Mouse (Mus musculus): Measurements from ENCODE around the gene Naxd. TPM values are rescaled to one million over a fixed set of nuclear protein-coding genes. Genes with fewer than 3 reads are reported as not detected.
A peak's percentile ranks its signal among the peaks of the same experiment; 100 is the strongest.
"Not testable (repeated sequence)": the region's sequence is repeated elsewhere in the genome, so short reads cannot be mapped to it uniquely, and the experiment has no call there.

The Naxd gene
- polyA plus RNA-seq, 1 experiment from 2014 or later, result 88.0 TPM

- Histone ChIP-seq H3K4me2 (ENCODE audit: low read depth, low read length) (no peak overlapping the region), H3K27ac (replicated peaks; ENCODE audit: low read depth, low read length) (no peak overlapping the region), H3K9ac (replicated peaks; ENCODE audit: low read length) (no peak overlapping the region), H3K36me3 (replicated peaks; ENCODE audit: control insufficient read depth, insufficient read depth, low read depth, low read length) (no peaks in the 10 kb centered on the region), H3K9me3 (replicated peaks; ENCODE audit: control insufficient read depth, low read length) (no peaks in the 10 kb centered on the region), H3K4me3 (ENCODE audit: low read depth, low read length) (no peak overlapping the region), H3K27me3 (ENCODE audit: control insufficient read depth, insufficient read depth, low read length) (peaks cover 9% of the 10 kb centered on the region), H3K4me1 (ENCODE audit: control insufficient read depth, insufficient read depth, low read length) (no peaks in the 10 kb centered on the region)
- 27% methylated on average over 7 of the region's 7 CpGs for WGBS
- DNase-seq (ENCODE audit: low spot score) (peak; percentile 84), ATAC-seq (replicated peaks; ENCODE audit: insufficient number of reproducible peaks, low FRiP score, low TSS enrichment, low read depth) (no peak)
These were observed 11.2 kb upstream of the Naxd start for GRCm38 (mm10) chr8:11486142-11486541.

DNA sequence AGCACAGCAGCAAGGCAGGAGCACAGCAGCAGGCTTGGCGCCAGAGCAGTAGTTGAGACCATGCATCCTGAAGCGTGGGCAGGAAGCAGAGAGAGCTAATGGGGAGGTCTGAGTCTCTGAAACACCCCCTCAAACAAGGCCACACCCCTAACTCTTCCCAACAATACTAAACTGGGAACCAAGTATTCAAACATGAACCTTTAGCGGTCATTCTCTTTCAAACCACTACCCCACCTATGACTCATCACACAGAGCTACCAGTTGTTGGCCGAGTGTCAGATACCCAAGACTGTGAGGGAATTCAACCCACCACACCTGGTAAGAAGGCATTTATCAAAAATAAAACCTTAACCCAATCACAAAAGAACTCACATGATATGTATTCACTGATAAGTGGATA, 10.1 kb upstream of the Naxd start:
- H3K4me2 ChIP-seq (ENCODE audit: low read depth, low read length), result no peak overlapping the region
- H3K36me3 ChIP-seq (replicated peaks; ENCODE audit: control insufficient read depth, insufficient read depth, low read depth, low read length), result no peaks in the 10 kb centered on the region
- no peaks in the 10 kb centered on the region for H3K9me3 ChIP-seq (replicated peaks; ENCODE audit: control insufficient read depth, low read length)
- ATAC-seq (replicated peaks; ENCODE audit: insufficient number of reproducible peaks, low FRiP score, low TSS enrichment, low read depth), result no peak
- H3K27ac ChIP-seq (replicated peaks; ENCODE audit: low read depth, low read length), result no peak overlapping the region
- 76% methylated on average over 4 of the region's 4 CpGs for WGBS
- H3K4me1 ChIP-seq (ENCODE audit: control insufficient read depth, insufficient read depth, low read length), result no peaks in the 10 kb centered on the region
- H3K9ac ChIP-seq (replicated peaks; ENCODE audit: low read length), result no peak overlapping the region
- DNase-seq (ENCODE audit: low spot score), result no peak
- H3K27me3 ChIP-seq (ENCODE audit: control insufficient read depth, insufficient read depth, low read length), result peaks cover 2% of the 10 kb centered on the region; the same call in 1 of the 2 replicates
- no peak overlapping the region for H3K4me3 ChIP-seq (ENCODE audit: low read depth, low read length)

DNA sequence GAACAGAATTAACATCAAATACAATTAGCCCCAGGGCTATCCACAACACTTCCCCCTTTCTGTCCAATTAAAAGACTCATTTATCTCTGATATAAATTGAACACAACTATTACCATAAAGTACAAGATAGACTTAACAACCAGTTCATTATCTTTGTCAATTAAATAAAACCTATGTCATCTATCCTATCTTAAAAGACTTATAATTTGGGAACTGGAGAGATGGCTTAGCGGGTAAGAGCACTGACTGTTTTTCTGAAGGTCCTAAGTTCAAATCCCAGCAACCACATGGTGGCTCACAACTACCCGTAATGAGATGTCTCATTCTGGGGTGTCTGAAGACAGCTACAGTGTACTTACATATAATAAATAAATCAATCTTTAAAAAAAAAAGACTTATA, 5.0 kb upstream of the Naxd start:
- H3K4me3 ChIP-seq (ENCODE audit: low read depth, low read length); H3K4me2 ChIP-seq (ENCODE audit: low read depth, low read length); DNase-seq (ENCODE audit: low spot score); H3K27me3 ChIP-seq (ENCODE audit: control insufficient read depth, insufficient read depth, low read length); H3K4me1 ChIP-seq (ENCODE audit: control insufficient read depth, insufficient read depth, low read length); H3K9ac ChIP-seq (replicated peaks; ENCODE audit: low read length); H3K9me3 ChIP-seq (replicated peaks; ENCODE audit: control insufficient read depth, low read length); H3K36me3 ChIP-seq (replicated peaks; ENCODE audit: control insufficient read depth, insufficient read depth, low read depth, low read length); ATAC-seq (replicated peaks; ENCODE audit: insufficient number of reproducible peaks, low FRiP score, low TSS enrichment, low read depth); H3K27ac ChIP-seq (replicated peaks; ENCODE audit: low read depth, low read length): not testable (repeated sequence)
- 78% methylated on average over 2 of the region's 2 CpGs for WGBS

GRCm38 (mm10) chr8:11498281-11498680, 975 bp downstream of the Naxd start:
- DNase-seq (ENCODE audit: low spot score) (no peak), ATAC-seq (replicated peaks; ENCODE audit: insufficient number of reproducible peaks, low FRiP score, low TSS enrichment, low read depth) (no peak)
- no peaks in the 10 kb centered on the region for H3K27me3 ChIP-seq (ENCODE audit: control insufficient read depth, insufficient read depth, low read length)
- H3K4me1 ChIP-seq (ENCODE audit: control insufficient read depth, insufficient read depth, low read length), result no peaks in the 10 kb centered on the region
- H3K4me3 ChIP-seq (ENCODE audit: low read depth, low read length), result peak overlapping the region; percentile 87
- no peak overlapping the region for H3K9ac ChIP-seq (replicated peaks; ENCODE audit: low read length)
- H3K9me3 ChIP-seq (replicated peaks; ENCODE audit: control insufficient read depth, low read length), result no peaks in the 10 kb centered on the region
- 77% methylated on average over 12 of the region's 12 CpGs for WGBS
- peak overlapping the region; percentile 57 for H3K4me2 ChIP-seq (ENCODE audit: low read depth, low read length)
- H3K27ac ChIP-seq (replicated peaks; ENCODE audit: low read depth, low read length), result no peak overlapping the region
- H3K36me3 ChIP-seq (replicated peaks; ENCODE audit: control insufficient read depth, insufficient read depth, low read depth, low read length), result no peaks in the 10 kb centered on the region; the same call in 1 of the 2 replicates

- Histone ChIP-seq H3K4me1 (ENCODE audit: control insufficient read depth, insufficient read depth, low read length) (no peaks in the 10 kb centered on the region), H3K4me3 (ENCODE audit: low read depth, low read length) (no peak overlapping the region), H3K9ac (replicated peaks; ENCODE audit: low read length) (no peak overlapping the region), H3K4me2 (ENCODE audit: low read depth, low read length) (no peak overlapping the region), H3K27ac (replicated peaks; ENCODE audit: low read depth, low read length) (no peak overlapping the region), H3K27me3 (ENCODE audit: control insufficient read depth, insufficient read depth, low read length) (no peaks in the 10 kb centered on the region), H3K9me3 (replicated peaks; ENCODE audit: control insufficient read depth, low read length) (no peaks in the 10 kb centered on the region), H3K36me3 (replicated peaks; ENCODE audit: control insufficient read depth, insufficient read depth, low read depth, low read length) (no peaks in the 10 kb centered on the region; the same call in 1 of the 2 replicates)
- WGBS, result 85% methylated on average over 4 of the region's 4 CpGs
- DNase-seq (ENCODE audit: low spot score) (no peak), ATAC-seq (replicated peaks; ENCODE audit: insufficient number of reproducible peaks, low FRiP score, low TSS enrichment, low read depth) (no peak)
These were observed 1.6 kb downstream of the Naxd start for GRCm38 (mm10) chr8:11498786-11499485.

- H3K4me3 ChIP-seq (ENCODE audit: low read depth, low read length), result no peak overlapping the region
- H3K9me3 ChIP-seq (replicated peaks; ENCODE audit: control insufficient read depth, low read length), result no peaks in the 10 kb centered on the region
- ATAC-seq (replicated peaks; ENCODE audit: insufficient number of reproducible peaks, low FRiP score, low TSS enrichment, low read depth) (no peak), DNase-seq (ENCODE audit: low spot score) (no peak)
- no peak overlapping the region for H3K9ac ChIP-seq (replicated peaks; ENCODE audit: low read length)
- H3K4me1 ChIP-seq (ENCODE audit: control insufficient read depth, insufficient read depth, low read length), result no peaks in the 10 kb centered on the region
- peaks cover 13% of the 10 kb centered on the region for H3K36me3 ChIP-seq (replicated peaks; ENCODE audit: control insufficient read depth, insufficient read depth, low read depth, low read length)
- 93% methylated on average over 13 of the region's 13 CpGs for WGBS
- no peaks in the 10 kb centered on the region for H3K27me3 ChIP-seq (ENCODE audit: control insufficient read depth, insufficient read depth, low read length)
- no peak overlapping the region for H3K27ac ChIP-seq (replicated peaks; ENCODE audit: low read depth, low read length)
- no peak overlapping the region for H3K4me2 ChIP-seq (ENCODE audit: low read depth, low read length)
These were observed 6.3 kb downstream of the Naxd start for GRCm38 (mm10) chr8:11503476-11504232.

DNA sequence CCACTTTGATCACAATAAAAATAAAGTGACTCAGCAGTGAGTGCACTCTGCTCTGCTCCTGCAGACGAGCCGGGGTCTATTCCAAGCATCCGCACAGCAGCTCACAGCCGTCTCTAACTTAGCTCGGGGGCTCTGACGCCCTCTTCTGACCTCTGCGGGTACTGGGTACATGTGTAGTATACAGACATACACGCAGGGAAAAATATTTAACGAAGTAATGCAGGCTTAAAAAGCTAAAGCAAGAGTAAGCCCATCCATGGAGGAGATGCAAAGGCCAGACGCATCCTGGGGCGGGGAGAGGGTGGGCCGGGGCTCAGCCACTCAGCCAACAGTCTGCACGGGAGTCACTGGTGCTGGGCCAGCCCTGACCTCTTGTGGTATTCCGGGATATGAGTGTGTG, 8.8 kb downstream of the Naxd start:
- H3K27ac ChIP-seq (replicated peaks; ENCODE audit: low read depth, low read length), result no peak overlapping the region
- no peak for ATAC-seq (replicated peaks; ENCODE audit: insufficient number of reproducible peaks, low FRiP score, low TSS enrichment, low read depth)
- H3K4me1 ChIP-seq (ENCODE audit: control insufficient read depth, insufficient read depth, low read length), result no peaks in the 10 kb centered on the region
- H3K9me3 ChIP-seq (replicated peaks; ENCODE audit: control insufficient read depth, low read length), result no peaks in the 10 kb centered on the region
- H3K4me2 ChIP-seq (ENCODE audit: low read depth, low read length), result no peak overlapping the region
- H3K36me3 ChIP-seq (replicated peaks; ENCODE audit: control insufficient read depth, insufficient read depth, low read depth, low read length), result peaks cover 15% of the 10 kb centered on the region
- H3K27me3 ChIP-seq (ENCODE audit: control insufficient read depth, insufficient read depth, low read length), result no peaks in the 10 kb centered on the region
- DNase-seq (ENCODE audit: low spot score), result no peak
- no peak overlapping the region for H3K9ac ChIP-seq (replicated peaks; ENCODE audit: low read length)
- no peak overlapping the region for H3K4me3 ChIP-seq (ENCODE audit: low read depth, low read length)
- WGBS, result 84% methylated on average over 14 of the region's 14 CpGs

- DNase-seq (ENCODE audit: low spot score) (peak; percentile 63), ATAC-seq (replicated peaks; ENCODE audit: insufficient number of reproducible peaks, low FRiP score, low TSS enrichment, low read depth) (no peak)
- H3K4me3 ChIP-seq (ENCODE audit: low read depth, low read length), result no peak overlapping the region
- no peak overlapping the region for H3K9ac ChIP-seq (replicated peaks; ENCODE audit: low read length)
- no peaks in the 10 kb centered on the region for H3K27me3 ChIP-seq (ENCODE audit: control insufficient read depth, insufficient read depth, low read length)
- H3K4me1 ChIP-seq (ENCODE audit: control insufficient read depth, insufficient read depth, low read length), result no peaks in the 10 kb centered on the region
- 69% methylated on average over 6 of the region's 6 CpGs for WGBS
- H3K27ac ChIP-seq (replicated peaks; ENCODE audit: low read depth, low read length), result no peak overlapping the region
- H3K4me2 ChIP-seq (ENCODE audit: low read depth, low read length), result no peak overlapping the region
- H3K36me3 ChIP-seq (replicated peaks; ENCODE audit: control insufficient read depth, insufficient read depth, low read depth, low read length), result peaks cover 15% of the 10 kb centered on the region
- no peaks in the 10 kb centered on the region for H3K9me3 ChIP-seq (replicated peaks; ENCODE audit: control insufficient read depth, low read length)
These were observed 9.5 kb downstream of the Naxd start for GRCm38 (mm10) chr8:11506802-11507201.
